Mouse (Mus musculus) embryonic facial prominence, embryonic 10.5 days (tissue): Measurements from ENCODE around the gene B830017H08Rik. TPM values are rescaled to one million over a fixed set of nuclear protein-coding genes. Genes with fewer than 3 reads are reported as not detected.

Experiments
- DNase-seq: peaks from one replicate; pipeline ENCODE4 v3.0.0-alpha.2; 2017; ENCODE audit warnings: low spot score
- H3K27ac ChIP-seq: fragments of 300-500 bp; sonication (generic); replicated peaks from 2 replicates; pipeline ENCODE4 v1.5.1; 2016; ENCODE audit warnings: mild to moderate bottlenecking
- H3K27me3 ChIP-seq: fragments of 300-500 bp; sonication (generic); replicated peaks from 2 replicates; pipeline ENCODE4 v1.6.1; 2016; ENCODE audit warnings: low read depth, mild to moderate bottlenecking; ENCODE audit not compliant: poor library complexity, severe bottlenecking
- H3K36me3 ChIP-seq: fragments of 300-500 bp; sonication (generic); replicated peaks from 2 replicates; pipeline ENCODE4 v1.6.1; 2016; ENCODE audit warnings: mild to moderate bottlenecking, moderate library complexity
- H3K4me1 ChIP-seq: fragments of 300-500 bp; sonication (generic); 2 replicates; pipeline ENCODE4 v1.6.1; 2016
- H3K4me3 ChIP-seq: fragments of 300-500 bp; sonication (generic); 2 replicates; pipeline ENCODE4 v1.5.1; 2016; ENCODE audit warnings: mild to moderate bottlenecking, moderate library complexity
- H3K9me3 ChIP-seq: fragments of 300-500 bp; sonication (generic); 2 replicates; pipeline ENCODE4 v1.6.1; 2016; ENCODE audit warnings: mild to moderate bottlenecking
- WGBS: fragments of 180-500 bp; shearing (Covaris S2); methylation state at CpG from one replicate; pipeline ENCODE4 v1.1.7; 2016; 5-methylcytosine and 5-hydroxymethylcytosine counted together
- polyA plus RNA-seq: library from polyadenylated mRNA; unstranded; fragments of >200 nt; fragmentation: Nextera tagmentation; extraction: Ambion mirVana; gene quantifications from 2 replicates; pipeline ENCODE4 v1.2.1, GENCODE M21; 2016

The B830017H08Rik gene
- polyA plus RNA-seq, 1 experiment from 2014 or later = not detected

GRCm38 (mm10) chr16:17815411-17816402 lies 17.2 kb upstream of the B830017H08Rik start:
- H3K4me1 ChIP-seq = peaks cover 20% of the 10 kb centered on the region
- WGBS = 2% methylated on average over 63 of the region's 63 CpGs
- no peaks in the 10 kb centered on the region for H3K9me3 ChIP-seq
- H3K4me3 ChIP-seq = peak overlapping the region; percentile 64
- DNase-seq = peak; percentile 88
- H3K27ac ChIP-seq = peak overlapping the region; percentile 86
- H3K27me3 ChIP-seq = peaks cover 66% of the 10 kb centered on the region
- no peaks in the 10 kb centered on the region for H3K36me3 ChIP-seq

GRCm38 (mm10) chr16:17816528-17816927 lies 16.4 kb upstream of the B830017H08Rik start:
- WGBS = 79% methylated on average over 8 of the region's 8 CpGs
- H3K27ac ChIP-seq = no peak overlapping the region
- DNase-seq = no peak

DNA sequence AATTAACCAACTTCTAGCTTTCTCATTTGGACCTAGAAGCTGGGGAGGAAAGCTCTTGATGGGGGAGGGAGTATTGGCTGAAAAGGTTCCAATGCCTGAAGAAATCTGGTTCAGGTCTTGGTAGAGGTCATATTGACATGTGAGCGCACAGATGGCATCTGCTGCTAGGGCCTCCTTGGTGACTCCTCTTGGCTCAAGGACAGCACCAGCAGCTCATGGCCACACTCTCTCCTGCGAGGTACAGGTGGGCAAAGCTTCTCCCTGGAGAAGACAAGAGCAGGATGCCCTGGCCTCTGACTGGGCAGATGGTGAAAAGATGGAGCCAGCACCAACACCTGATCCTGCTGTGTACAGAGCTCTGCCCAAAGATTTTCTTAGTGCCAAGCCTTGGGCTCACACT lies 6.4 kb upstream of the B830017H08Rik start:
- Histone ChIP-seq H3K4me3 (no peak overlapping the region), H3K4me1 (0 out of 2 replicates have a peak, but pooled peaks cover 6% of the 10 kb centered on the region), H3K9me3 (no peaks in the 10 kb centered on the region), H3K36me3 (no peaks in the 10 kb centered on the region), H3K27me3 (peaks cover 54% of the 10 kb centered on the region), H3K27ac (no peak overlapping the region)
- 87% methylated on average over 2 of the region's 2 CpGs for WGBS
- no peak for DNase-seq

More at GRCm38 (mm10) chr16:17816528-17816927, 16.4 kb upstream of the B830017H08Rik start:
- Histone ChIP-seq H3K9me3 (no peaks in the 10 kb centered on the region), H3K36me3 (no peaks in the 10 kb centered on the region), H3K4me1 (peaks cover 17% of the 10 kb centered on the region), H3K27me3 (peaks cover 61% of the 10 kb centered on the region), H3K4me3 (no peak overlapping the region)

DNA sequence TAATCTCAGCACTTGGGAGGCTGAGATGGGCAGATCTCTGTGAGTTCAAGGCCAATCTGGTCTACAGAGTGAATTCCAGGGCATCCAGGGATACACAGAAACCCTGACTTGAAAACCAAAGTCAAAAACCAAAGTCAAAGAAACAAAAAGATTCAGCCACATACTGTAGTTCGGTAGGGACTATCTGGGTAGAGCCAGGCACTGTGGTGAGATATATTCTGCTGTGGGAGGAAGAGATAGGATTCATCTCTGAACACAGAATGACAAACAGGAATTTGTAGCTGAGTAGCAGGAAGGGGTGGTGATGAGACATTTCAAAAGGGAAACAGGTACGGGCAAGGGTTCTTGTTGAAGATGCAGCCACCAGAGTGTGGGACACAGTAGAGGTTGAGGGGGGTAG lies 4.7 kb upstream of the B830017H08Rik start:
- no peaks in the 10 kb centered on the region for H3K36me3 ChIP-seq
- WGBS = 89% methylated on average over 2 of the region's 2 CpGs
- no peak overlapping the region for H3K27ac ChIP-seq
- peaks cover 13% of the 10 kb centered on the region for H3K4me1 ChIP-seq
- H3K9me3 ChIP-seq = no peaks in the 10 kb centered on the region
- DNase-seq = no peak
- H3K4me3 ChIP-seq = no peak overlapping the region
- peaks cover 71% of the 10 kb centered on the region for H3K27me3 ChIP-seq

DNA sequence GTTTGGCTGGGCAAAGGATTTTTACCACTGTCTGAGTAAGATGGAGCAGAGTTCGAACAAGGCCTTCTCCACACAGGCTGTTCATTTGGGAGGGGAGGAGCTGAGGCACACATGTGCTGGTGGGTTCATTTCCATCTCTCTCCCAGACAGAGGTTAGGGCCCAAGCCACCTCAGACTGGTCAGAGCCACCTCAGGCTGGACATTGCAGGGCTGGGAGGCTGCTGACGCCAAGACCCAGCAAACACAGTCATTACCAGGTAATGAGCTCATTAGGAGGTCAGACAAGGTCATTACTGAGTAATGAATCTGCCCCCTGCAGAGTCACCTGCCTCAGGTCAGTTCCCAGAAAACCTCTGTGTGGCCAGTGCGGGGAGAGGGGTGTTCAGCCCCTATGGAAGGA lies 4.1 kb upstream of the B830017H08Rik start:
- no peak for DNase-seq
- Histone ChIP-seq H3K9me3 (no peaks in the 10 kb centered on the region), H3K4me1 (peaks cover 19% of the 10 kb centered on the region), H3K27ac (no peak overlapping the region), H3K27me3 (peaks cover 78% of the 10 kb centered on the region), H3K36me3 (no peaks in the 10 kb centered on the region), H3K4me3 (no peak overlapping the region)
- 62% methylated on average over 3 of the region's 3 CpGs for WGBS

GRCm38 (mm10) chr16:17830385-17831178 lies 2.3 kb upstream of the B830017H08Rik start:
- Histone ChIP-seq H3K36me3 (no peaks in the 10 kb centered on the region), H3K9me3 (no peaks in the 10 kb centered on the region), H3K4me1 (peaks cover 25% of the 10 kb centered on the region), H3K4me3 (no peak overlapping the region), H3K27me3 (peaks cover 95% of the 10 kb centered on the region), H3K27ac (no peak overlapping the region)
- DNase-seq = no peak
- WGBS = 52% methylated on average over 10 of the region's 10 CpGs

- Histone ChIP-seq H3K4me3 (no peak overlapping the region), H3K27me3 (peaks cover 99% of the 10 kb centered on the region), H3K27ac (no peak overlapping the region), H3K36me3 (no peaks in the 10 kb centered on the region), H3K9me3 (no peaks in the 10 kb centered on the region), H3K4me1 (peaks cover 25% of the 10 kb centered on the region)
- DNase-seq = peak; percentile 41
- 7% methylated on average over 11 of the region's 11 CpGs for WGBS
These were observed 1.1 kb upstream of the B830017H08Rik start for GRCm38 (mm10) chr16:17831781-17832180.

GRCm38 (mm10) chr16:17833321-17833680 lies 380 bp downstream of the B830017H08Rik start:
- H3K27me3 ChIP-seq = peaks cover 98% of the 10 kb centered on the region
- H3K4me1 ChIP-seq = peaks cover 25% of the 10 kb centered on the region
- no peaks in the 10 kb centered on the region for H3K36me3 ChIP-seq
- H3K27ac ChIP-seq = peak overlapping the region; percentile 71
- no peaks in the 10 kb centered on the region for H3K9me3 ChIP-seq
- H3K4me3 ChIP-seq = peak overlapping the region; percentile 62
- peak; percentile 66 for DNase-seq
- under 1% methylated on average over 37 of the region's 37 CpGs for WGBS

- Histone ChIP-seq H3K27me3 (peaks cover 94% of the 10 kb centered on the region), H3K27ac (peak overlapping the region; percentile 71)
- WGBS = under 1% methylated on average over 103 of the region's 103 CpGs
These were observed 919 bp downstream of the B830017H08Rik start for GRCm38 (mm10) chr16:17833681-17834399.

DNA sequence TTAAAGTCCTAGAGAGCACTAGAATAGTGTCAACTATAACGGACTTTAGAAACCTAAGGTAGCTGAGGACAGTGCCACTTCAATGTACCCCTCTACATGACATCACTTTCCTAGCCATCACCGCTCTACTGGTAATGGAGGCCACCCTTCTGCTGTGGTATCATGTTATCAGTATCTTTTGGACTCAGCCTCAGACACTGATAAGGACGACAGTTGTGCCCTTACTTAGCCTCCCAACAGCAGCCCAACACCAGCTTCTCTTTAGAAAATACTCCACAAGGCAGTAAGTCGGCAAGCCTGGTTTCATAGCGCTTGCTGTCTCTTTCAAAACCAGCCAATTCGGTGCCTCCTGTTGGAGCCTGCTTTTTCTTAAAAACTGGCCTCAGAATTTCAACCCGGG lies 1.6 kb downstream of the B830017H08Rik start:
- 53% methylated on average over 7 of the region's 7 CpGs for WGBS
- H3K4me1 ChIP-seq = peaks cover 23% of the 10 kb centered on the region
- no peak for DNase-seq
- H3K27ac ChIP-seq = no peak overlapping the region
- H3K27me3 ChIP-seq = peaks cover 87% of the 10 kb centered on the region
- peaks cover 7% of the 10 kb centered on the region; the same call in 1 of the 2 replicates for H3K36me3 ChIP-seq
- peak overlapping the region; percentile 62 for H3K4me3 ChIP-seq
- H3K9me3 ChIP-seq = no peaks in the 10 kb centered on the region

More at GRCm38 (mm10) chr16:17833681-17834399, 919 bp downstream of the B830017H08Rik start:
- peak; percentile 73 for DNase-seq
- H3K4me3 ChIP-seq = peak overlapping the region; percentile 62
- peaks cover 25% of the 10 kb centered on the region for H3K4me1 ChIP-seq
- peaks cover 5% of the 10 kb centered on the region; the same call in 1 of the 2 replicates for H3K36me3 ChIP-seq
- no peaks in the 10 kb centered on the region for H3K9me3 ChIP-seq

DNA sequence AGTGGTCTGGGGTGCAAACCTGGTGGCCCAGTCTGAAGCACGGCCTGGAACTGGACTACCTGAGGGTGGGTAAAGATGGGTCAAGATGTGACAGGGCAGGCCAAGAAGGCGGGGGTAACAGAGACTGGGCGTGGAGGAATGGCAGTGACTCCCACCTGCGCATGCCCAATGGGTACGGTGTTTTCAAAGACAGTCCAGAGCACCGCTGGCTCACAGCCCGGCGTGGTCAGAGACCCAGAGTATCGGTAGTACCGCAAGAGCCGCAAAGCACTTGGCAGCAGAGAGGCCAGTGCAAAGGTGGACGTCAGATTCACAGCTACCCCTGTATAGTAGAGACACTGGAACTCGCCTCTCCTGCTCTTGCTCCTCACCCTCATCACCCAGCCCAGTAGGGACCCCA lies 2.6 kb downstream of the B830017H08Rik start:
- H3K9me3 ChIP-seq = no peaks in the 10 kb centered on the region
- H3K27ac ChIP-seq = no peak overlapping the region
- DNase-seq = no peak
- H3K4me3 ChIP-seq = no peak overlapping the region
- WGBS = 45% methylated on average over 13 of the region's 13 CpGs
- H3K4me1 ChIP-seq = peaks cover 23% of the 10 kb centered on the region
- H3K27me3 ChIP-seq = peaks cover 78% of the 10 kb centered on the region
- peaks cover 16% of the 10 kb centered on the region for H3K36me3 ChIP-seq

- no peak within 1 kb of the TSS for H3K27ac ChIP-seq
- H3K4me1 ChIP-seq = peaks cover 14% of the 10 kb centered on the region
- no peaks in the 10 kb centered on the region for H3K9me3 ChIP-seq
- peaks cover 52% of the 10 kb centered on the region for H3K27me3 ChIP-seq
- no peak within 1 kb of the TSS for H3K4me3 ChIP-seq
- H3K36me3 ChIP-seq = peaks cover 42% of the 10 kb centered on the region
- no peak for DNase-seq
- WGBS = 80% methylated on average over 6 of the region's 6 CpGs
These were observed 5.1 kb downstream of the B830017H08Rik start, which contains the start of gene Car15 for GRCm38 (mm10) chr16:17838051-17838450. Gene Car15, minus strand, starts transcription at chr16:17838364.
